Mouse (Mus musculus): ENCODE results near the gene Rusc1. TPM values are rescaled to one million over a fixed set of nuclear protein-coding genes. Genes with fewer than 3 reads are reported as not detected.

Rusc1 gene
- total and polyA plus RNA-seq, 2 experiments from 2014 or later = 103 to 187 TPM

DNA sequence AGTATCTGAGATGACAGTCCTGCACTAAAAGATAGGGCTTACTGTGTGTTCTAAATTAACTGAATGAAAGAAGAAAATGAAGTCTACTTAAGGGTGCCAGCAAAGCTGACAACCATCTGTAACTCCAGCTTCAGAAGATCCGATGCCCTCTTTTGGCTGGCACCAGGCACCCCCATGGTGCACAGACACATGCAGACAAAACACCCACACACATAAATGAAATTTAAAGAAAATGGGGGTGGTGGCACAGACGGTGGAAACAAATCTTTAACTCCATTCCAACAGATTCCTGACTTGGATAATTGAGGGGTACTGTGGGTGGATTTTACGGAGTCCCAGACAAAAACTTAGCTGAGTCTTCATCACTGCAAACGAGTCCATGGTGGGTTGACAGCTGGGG lies 38.7 kb upstream of the Rusc1 start:
- ATAC-seq (ENCODE audit: low FRiP score) (no peak), DNase-seq (ENCODE audit: low spot score) (no peak)
- H3K9ac ChIP-seq (replicated peaks; ENCODE audit: low read length, poor library complexity, severe bottlenecking) = peak overlapping the region; percentile 46; the same call in 1 of the 2 replicates
- H3K4me1 ChIP-seq (ENCODE audit: insufficient read depth, low read length) = 0 out of 2 replicates have a peak, but pooled peaks cover 2% of the 10 kb centered on the region
- H3K27me3 ChIP-seq (ENCODE audit: insufficient read depth, low read length) = no peaks in the 10 kb centered on the region
- no peaks in the 10 kb centered on the region for H3K9me3 ChIP-seq (ENCODE audit: low read length)
- no peak overlapping the region for H3K4me3 ChIP-seq (ENCODE audit: low read depth, low read length)
- WGBS = 46% methylated on average over 4 of the region's 4 CpGs
- H3K27ac ChIP-seq (ENCODE audit: low read depth, low read length) = no peak overlapping the region
- H3K4me2 ChIP-seq (ENCODE audit: low read depth, low read length, poor library complexity, severe bottlenecking) = peak overlapping the region; percentile 64
- H3K36me3 ChIP-seq (ENCODE audit: insufficient read depth, low read length) = no peaks in the 10 kb centered on the region
- TF ChIP-seq CTCF (IDR thresholded peaks at IDR 0.05) = no peak

DNA sequence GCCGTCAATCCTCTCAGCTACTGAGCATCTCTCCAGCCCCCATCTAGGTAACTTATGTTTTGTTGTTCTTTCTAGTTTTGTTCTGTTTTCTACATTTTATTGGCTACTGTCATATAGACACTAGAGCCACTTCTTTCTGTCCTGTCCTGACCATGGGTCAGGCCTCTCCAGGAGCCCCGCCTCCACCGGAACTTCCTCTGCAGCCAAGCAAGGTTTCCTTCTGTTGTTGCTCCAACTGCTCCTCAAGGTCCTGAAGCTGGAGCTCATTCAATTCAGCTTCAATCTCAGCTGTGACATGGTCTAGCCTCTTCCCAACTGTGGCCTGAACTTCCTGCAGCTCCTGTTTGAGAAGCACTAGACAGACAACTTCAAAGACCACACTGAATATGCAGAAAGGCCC lies 36.8 kb upstream of the Rusc1 start:
- Histone ChIP-seq H3K36me3 (ENCODE audit: insufficient read depth, low read length) (no peaks in the 10 kb centered on the region), H3K9me3 (ENCODE audit: low read length) (no peaks in the 10 kb centered on the region), H3K27ac (ENCODE audit: low read depth, low read length) (no peak overlapping the region), H3K4me1 (ENCODE audit: insufficient read depth, low read length) (0 out of 2 replicates have a peak, but pooled peaks cover 2% of the 10 kb centered on the region), H3K27me3 (ENCODE audit: insufficient read depth, low read length) (no peaks in the 10 kb centered on the region), H3K4me3 (ENCODE audit: low read depth, low read length) (no peak overlapping the region), H3K9ac (replicated peaks; ENCODE audit: low read length, poor library complexity, severe bottlenecking) (no peak overlapping the region), H3K4me2 (ENCODE audit: low read depth, low read length, poor library complexity, severe bottlenecking) (no peak overlapping the region)
- TF ChIP-seq CTCF (IDR thresholded peaks at IDR 0.05) = no peak
- WGBS = 87% methylated on average over 3 of the region's 3 CpGs
- DNase-seq (ENCODE audit: low spot score) (no peak), ATAC-seq (ENCODE audit: low FRiP score) (no peak)

DNA sequence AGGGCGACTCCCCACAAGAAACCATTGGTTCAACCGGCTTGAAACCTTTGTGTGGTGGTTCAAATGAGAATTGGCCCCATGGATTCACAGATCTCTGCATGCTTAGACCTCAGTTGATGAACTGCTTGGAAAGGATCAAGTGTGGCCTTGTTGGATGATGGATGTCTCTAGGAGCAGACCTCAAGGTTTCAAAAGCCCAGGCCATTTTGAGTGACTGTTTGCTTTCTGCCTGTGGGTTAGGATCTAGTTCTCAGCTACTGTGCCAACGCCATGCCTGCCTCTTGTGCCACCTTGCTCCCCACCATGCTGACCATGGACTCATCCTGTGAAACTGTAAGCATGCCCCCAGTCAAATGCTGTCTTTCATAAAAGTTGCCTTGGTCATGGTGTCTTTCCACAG lies 32.9 kb upstream of the Rusc1 start:
- DNase-seq (ENCODE audit: low spot score) = no peak
- no peak overlapping the region for H3K27ac ChIP-seq (ENCODE audit: low read depth, low read length)
- H3K4me2 ChIP-seq (ENCODE audit: low read depth, low read length, poor library complexity, severe bottlenecking) = no peak overlapping the region
- no peak for ATAC-seq (ENCODE audit: low FRiP score)
- H3K9ac ChIP-seq (replicated peaks; ENCODE audit: low read length, poor library complexity, severe bottlenecking) = no peak overlapping the region
- H3K27me3 ChIP-seq (ENCODE audit: insufficient read depth, low read length) = no peaks in the 10 kb centered on the region
- no peaks in the 10 kb centered on the region for H3K9me3 ChIP-seq (ENCODE audit: low read length)
- WGBS = 88% methylated on average over 3 of the region's 3 CpGs
- H3K4me3 ChIP-seq (ENCODE audit: low read depth, low read length) = no peak overlapping the region
- TF ChIP-seq CTCF (IDR thresholded peaks at IDR 0.05) = no peak
- H3K36me3 ChIP-seq (ENCODE audit: insufficient read depth, low read length) = no peaks in the 10 kb centered on the region
- H3K4me1 ChIP-seq (ENCODE audit: insufficient read depth, low read length) = no peaks in the 10 kb centered on the region

DNA sequence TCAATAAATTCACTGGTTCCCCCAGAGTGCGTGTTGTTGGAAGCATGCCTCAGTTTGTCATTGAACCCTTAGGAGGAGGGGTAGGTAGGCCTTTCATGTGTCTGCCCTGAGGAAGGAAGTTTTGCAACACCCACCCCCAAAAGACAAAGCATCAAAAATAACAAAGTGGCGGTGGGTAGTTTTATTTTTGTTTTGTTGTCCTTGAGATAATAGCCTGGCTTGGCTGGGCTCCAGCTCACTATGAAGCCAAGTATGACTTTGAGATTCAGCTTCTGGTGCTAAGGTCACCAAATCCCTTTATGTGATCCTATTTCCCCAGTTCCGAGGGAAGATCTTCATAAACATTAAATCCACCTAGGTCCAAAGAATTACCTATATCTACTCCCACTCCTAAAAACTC lies 31.1 kb upstream of the Rusc1 start:
- Histone ChIP-seq H3K4me3 (ENCODE audit: low read depth, low read length) (no peak overlapping the region), H3K9ac (replicated peaks; ENCODE audit: low read length, poor library complexity, severe bottlenecking) (no peak overlapping the region), H3K36me3 (ENCODE audit: insufficient read depth, low read length) (no peaks in the 10 kb centered on the region), H3K27me3 (ENCODE audit: insufficient read depth, low read length) (no peaks in the 10 kb centered on the region), H3K9me3 (ENCODE audit: low read length) (no peaks in the 10 kb centered on the region), H3K4me1 (ENCODE audit: insufficient read depth, low read length) (no peaks in the 10 kb centered on the region), H3K4me2 (ENCODE audit: low read depth, low read length, poor library complexity, severe bottlenecking) (no peak overlapping the region), H3K27ac (ENCODE audit: low read depth, low read length) (no peak overlapping the region)
- 77% methylated on average over 3 of the region's 3 CpGs for WGBS
- DNase-seq (ENCODE audit: low spot score) (no peak), ATAC-seq (ENCODE audit: low FRiP score) (no peak)
- TF ChIP-seq CTCF (IDR thresholded peaks at IDR 0.05) = no peak

DNA sequence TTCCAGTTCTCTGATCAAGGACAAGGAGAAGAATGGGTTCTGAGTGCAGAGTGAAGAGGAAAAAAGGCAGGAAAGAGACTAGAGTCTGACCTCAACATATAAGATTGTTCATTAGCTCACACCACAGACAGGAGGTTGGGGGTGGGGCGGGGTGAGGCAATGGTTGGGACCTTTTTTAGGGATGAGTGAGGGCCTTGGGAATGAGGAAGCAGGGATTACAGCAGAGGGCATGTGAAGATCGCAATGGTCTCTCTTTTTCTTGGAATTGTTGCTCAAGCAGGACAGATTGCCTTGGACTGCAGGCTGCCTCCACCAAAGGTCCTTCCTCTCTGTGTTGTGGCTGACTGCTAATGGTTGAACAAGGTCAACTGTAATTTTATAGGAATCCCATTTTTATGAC lies 30.2 kb upstream of the Rusc1 start:
- no peaks in the 10 kb centered on the region for H3K36me3 ChIP-seq (ENCODE audit: insufficient read depth, low read length)
- H3K27ac ChIP-seq (ENCODE audit: low read depth, low read length) = no peak overlapping the region
- no peak overlapping the region for H3K9ac ChIP-seq (replicated peaks; ENCODE audit: low read length, poor library complexity, severe bottlenecking)
- no peaks in the 10 kb centered on the region for H3K27me3 ChIP-seq (ENCODE audit: insufficient read depth, low read length)
- H3K9me3 ChIP-seq (ENCODE audit: low read length) = no peaks in the 10 kb centered on the region
- DNase-seq (ENCODE audit: low spot score) = no peak
- no peak overlapping the region for H3K4me3 ChIP-seq (ENCODE audit: low read depth, low read length)
- 77% methylated on average over 2 of the region's 2 CpGs for WGBS
- no peaks in the 10 kb centered on the region for H3K4me1 ChIP-seq (ENCODE audit: insufficient read depth, low read length)
- no peak for ATAC-seq (ENCODE audit: low FRiP score)
- no peak overlapping the region for H3K4me2 ChIP-seq (ENCODE audit: low read depth, low read length, poor library complexity, severe bottlenecking)
- no peak for TF ChIP-seq CTCF (IDR thresholded peaks at IDR 0.05)

DNA sequence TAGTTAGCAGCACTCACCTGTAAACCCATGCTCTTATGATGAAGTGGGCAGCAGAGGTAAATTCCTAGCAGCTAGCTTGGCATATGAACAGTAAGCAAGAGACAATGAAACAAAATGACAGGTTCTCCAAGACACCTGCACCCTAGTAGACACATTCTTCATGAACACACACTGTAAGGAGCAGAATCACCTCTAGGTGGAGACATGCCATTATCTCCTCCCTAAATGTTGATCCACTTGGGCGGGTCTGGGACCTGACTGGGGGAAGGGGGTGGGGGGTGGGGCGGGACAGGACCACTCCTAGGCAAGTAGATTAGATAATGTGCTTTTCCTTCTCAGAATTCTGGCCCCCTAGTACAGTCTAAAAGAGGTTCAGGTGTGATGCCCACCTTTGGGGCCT lies 22.4 kb upstream of the Rusc1 start:
- Histone ChIP-seq H3K27me3 (ENCODE audit: insufficient read depth, low read length) (no peaks in the 10 kb centered on the region), H3K27ac (ENCODE audit: low read depth, low read length) (no peak overlapping the region), H3K4me2 (ENCODE audit: low read depth, low read length, poor library complexity, severe bottlenecking) (no peak overlapping the region), H3K4me3 (ENCODE audit: low read depth, low read length) (no peak overlapping the region), H3K9me3 (ENCODE audit: low read length) (no peaks in the 10 kb centered on the region), H3K9ac (replicated peaks; ENCODE audit: low read length, poor library complexity, severe bottlenecking) (no peak overlapping the region), H3K36me3 (ENCODE audit: insufficient read depth, low read length) (no peaks in the 10 kb centered on the region), H3K4me1 (ENCODE audit: insufficient read depth, low read length) (no peaks in the 10 kb centered on the region)
- 0% methylated on average over 2 of the region's 2 CpGs for WGBS
- peak; percentile 63 for TF ChIP-seq CTCF (IDR thresholded peaks at IDR 0.05)
- ATAC-seq (ENCODE audit: low FRiP score) (no peak), DNase-seq (ENCODE audit: low spot score) (peak; percentile 34)

All from midbrain, postnatal 0 days (tissue).